Mouse (Mus musculus) hematopoietic stem cell, adult 5-6 weeks (primary cell): ENCODE data around the gene Twnk. TPM values are rescaled to one million over a fixed set of nuclear protein-coding genes. Genes with fewer than 3 reads are reported as not detected.
"Not testable (repeated sequence)": the region's sequence is repeated elsewhere in the genome, so short reads cannot be mapped to it uniquely, and the experiment has no call there.

Experiments used
- ATAC-seq, 2 experiments: fragments of 125-278 bp in 1 of 2; replicated peaks in 1 of 2; 2 replicates each; pipeline ENCODE4 v1.8.0; 2016 to 2017; ENCODE audit warnings: inconsistent platforms in 2 of 2, mild to moderate bottlenecking in 2 of 2, moderate number of reproducible peaks in 2 of 2, low read depth in 1 of 2, moderate TSS enrichment in 1 of 2; ENCODE audit not compliant: low FRiP score in 2 of 2, poor library complexity in 2 of 2, severe bottlenecking in 2 of 2, insufficient read depth in 1 of 2, low TSS enrichment in 1 of 2
- total RNA-seq: library from RNA; stranded (forward); fragments of 172-1452, 232-1000 nt; gene quantifications from 2 replicates; pipeline ENCODE4 v1.2.3, GENCODE M21; 2017

Twnk gene
- total RNA-seq, 1 experiment from 2014 or later, result 31.0 TPM

- ATAC-seq, result peak; percentile 27 to 51; a peak in 2 of 4 replicates
Measured at GRCm38 (mm10) chr19:45032570-45033332, 27.3 kb downstream of the Twnk start.

DNA sequence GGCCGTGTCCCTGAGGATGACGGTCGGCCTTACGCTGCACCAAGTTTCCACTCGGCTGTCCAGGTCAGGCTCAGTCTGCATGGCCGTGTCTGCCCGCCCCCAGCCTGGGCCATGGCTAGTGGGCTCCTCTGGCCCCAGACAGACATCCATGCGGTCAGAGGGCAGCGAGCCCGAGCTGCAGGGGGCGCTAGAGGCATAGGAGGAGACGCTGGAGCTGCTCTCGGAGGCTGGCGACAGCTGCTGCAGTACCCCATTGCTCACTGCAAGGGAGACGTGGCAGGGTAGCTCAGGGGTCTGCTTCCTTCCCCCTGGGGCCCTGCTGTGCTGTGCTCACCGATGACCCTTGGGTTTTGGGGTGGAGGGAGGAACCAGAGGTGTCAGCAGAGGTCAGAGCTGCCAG, 31.4 kb downstream of the Twnk start:
- ATAC-seq, result peak; percentile 28 to 42; a peak in 3 of 4 replicates

DNA sequence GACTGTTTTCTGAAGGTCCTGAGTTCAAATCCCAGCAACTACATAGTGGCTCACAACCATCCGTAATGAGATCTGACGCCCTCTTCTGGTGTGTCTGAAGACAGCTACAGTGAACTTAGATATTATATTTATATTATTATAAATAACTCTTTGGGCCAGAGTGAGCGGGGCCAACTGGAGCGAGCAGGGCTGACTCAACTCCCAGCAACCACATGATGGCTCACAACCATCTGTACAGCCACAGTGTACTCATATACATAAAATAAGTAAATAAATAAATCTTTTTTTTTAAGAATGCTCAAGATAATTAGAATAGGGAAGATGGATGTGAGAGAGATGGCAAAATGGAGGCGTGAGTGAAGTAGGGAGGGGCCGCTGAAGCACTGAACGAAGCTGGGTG, 32.7 kb downstream of the Twnk start:
- ATAC-seq, result not testable (repeated sequence)

DNA sequence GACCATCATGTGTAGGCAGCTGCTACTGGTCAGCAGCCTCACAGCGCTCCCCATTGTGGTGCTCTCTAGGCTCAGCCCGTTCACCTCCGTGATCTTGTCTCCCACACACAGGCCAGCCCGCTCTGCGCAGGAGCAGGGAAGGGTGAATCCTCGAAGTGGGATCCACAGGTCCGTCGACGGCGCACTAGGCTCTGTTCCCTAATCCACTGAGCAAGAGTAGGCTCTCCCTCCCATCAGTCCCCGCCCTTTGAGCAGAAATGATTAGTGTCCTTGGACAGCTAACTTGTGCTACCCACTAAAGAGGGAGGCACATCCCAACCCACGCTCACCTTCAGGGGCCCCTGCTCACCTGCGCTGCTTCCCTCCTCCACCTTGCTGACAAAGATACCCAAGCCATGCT, 34.8 kb downstream of the Twnk start:
- no peak for ATAC-seq

DNA sequence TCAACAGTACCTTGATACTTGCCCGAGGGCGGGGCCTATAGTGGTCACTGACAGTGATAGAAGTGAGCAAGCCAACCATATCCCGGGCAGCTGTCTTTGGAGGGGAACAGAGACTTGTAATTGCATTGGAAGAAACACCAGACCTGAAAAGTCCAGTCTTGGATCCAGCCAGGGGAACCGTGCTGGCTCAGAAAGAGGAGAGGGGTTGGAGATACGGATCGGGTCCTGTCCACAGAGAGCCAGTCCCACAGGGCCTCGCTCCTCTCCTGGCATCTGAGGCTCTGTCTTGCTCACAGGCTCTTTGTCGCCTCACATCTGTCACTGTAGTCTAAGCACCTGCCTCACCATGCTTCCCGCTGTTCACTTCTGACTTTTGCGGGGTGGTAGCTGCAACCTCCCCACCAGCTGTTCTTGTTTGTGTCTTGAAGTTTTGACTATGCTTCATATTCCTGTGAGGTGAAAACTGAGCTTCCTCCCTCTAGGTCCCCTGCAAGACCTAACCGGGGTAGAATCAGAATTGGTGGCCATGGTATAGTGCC, 39.0 kb downstream of the Twnk start:
- no peak for ATAC-seq

GRCm38 (mm10) chr19:45045236-45045635, 39.8 kb downstream of the Twnk start:
- no peak for ATAC-seq

DNA sequence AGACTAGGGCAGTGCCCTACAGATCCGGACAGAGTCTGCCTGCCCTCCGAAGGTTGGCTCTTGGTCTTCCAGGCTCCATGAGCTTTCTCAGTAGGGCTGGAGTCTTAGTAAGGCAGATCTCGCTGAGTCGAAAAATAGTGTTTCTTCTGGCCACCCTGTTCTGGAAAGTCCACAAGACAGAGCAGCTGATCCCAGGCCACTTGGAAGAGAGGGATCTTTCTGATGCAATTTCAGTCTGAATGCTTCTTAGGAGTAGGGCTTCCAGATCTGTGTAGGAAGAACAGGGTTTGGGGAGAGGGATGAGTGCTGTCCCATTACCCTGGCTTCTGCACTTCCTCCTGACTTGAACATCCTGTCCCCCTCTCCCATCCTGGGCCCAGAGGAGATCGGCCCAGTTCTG, 40.2 kb downstream of the Twnk start, which contains the start of gene Pdzd7:
Pdzd7 (minus strand) TSS at position 67 of the 400 bp plus-strand sequence.
- no peak for ATAC-seq

GRCm38 (mm10) chr19:45046523-45047321, 41.3 kb downstream of the Twnk start:
- ATAC-seq, result 0 out of 4 replicates have a peak, but pooled peaks of 1 of the 2 experiments have one; percentile 25

- peak; percentile 91 to 93 for ATAC-seq
Measured at GRCm38 (mm10) chr19:45047417-45047934, 42.0 kb downstream of the Twnk start, which contains the start of gene Sfxn3. Sfxn3 (plus strand) TSS chr19:45047503.

GRCm38 (mm10) chr19:45047935-45048643, 42.6 kb downstream of the Twnk start:
- peak; percentile 34 to 41 for ATAC-seq

DNA sequence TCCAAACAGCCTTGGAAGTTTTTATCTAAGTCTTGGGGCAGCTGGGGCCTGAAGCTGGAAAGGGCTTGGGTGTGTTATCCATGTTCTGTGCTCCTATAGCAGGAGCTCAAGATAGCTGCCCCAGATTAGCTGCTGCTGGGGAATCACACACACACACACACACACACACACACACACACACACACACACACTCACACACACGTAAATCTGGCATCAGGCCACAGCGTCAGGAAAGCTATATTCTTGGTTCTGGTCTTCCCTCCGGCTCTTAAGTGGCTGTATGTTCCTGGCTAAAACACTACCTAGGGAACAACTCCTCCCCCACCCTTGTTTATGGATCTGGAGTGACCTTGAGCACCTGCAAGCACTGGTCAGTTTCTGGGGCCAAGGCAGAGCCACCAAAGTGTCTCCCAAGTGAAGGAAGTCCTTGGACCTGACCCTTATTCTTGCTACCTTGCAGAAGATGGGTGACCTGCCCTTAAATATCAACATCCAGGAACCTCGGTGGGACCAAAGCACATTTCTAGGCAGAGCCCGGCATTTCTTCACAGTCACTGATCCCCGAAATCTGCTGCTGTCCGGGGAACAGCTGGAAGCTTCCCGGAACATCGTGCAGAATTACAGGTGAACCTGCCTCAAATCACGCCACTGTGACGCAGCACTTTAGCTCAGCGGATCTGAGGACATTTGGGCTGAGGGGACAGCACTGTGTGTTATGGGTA, 43.3 kb downstream of the Twnk start:
- no peak for ATAC-seq

GRCm38 (mm10) chr19:45049523-45049922, 44.1 kb downstream of the Twnk start:
- ATAC-seq, result no peak

DNA sequence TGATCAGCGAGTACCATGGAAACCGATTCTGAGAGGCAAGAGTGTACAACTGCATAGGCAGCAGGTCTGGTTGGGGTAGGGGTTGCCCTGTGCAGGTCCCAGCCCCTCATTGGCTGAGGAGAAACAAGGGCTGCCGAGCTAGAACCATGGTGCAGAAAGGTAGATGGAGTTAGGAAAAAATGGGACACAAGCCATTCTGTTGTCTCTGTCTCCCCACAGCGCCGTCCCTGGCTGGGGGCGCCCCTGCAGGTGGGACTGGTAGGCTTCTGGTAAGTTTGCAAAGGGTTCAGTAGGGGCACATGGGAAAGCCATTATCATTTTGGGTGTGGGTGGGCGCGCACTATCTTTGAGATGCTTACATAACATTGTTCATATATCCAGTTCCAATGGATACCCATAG, 48.0 kb downstream of the Twnk start:
- ATAC-seq, result no peak

- no peak for ATAC-seq
Measured at GRCm38 (mm10) chr19:45054892-45055690, 49.6 kb downstream of the Twnk start.

DNA sequence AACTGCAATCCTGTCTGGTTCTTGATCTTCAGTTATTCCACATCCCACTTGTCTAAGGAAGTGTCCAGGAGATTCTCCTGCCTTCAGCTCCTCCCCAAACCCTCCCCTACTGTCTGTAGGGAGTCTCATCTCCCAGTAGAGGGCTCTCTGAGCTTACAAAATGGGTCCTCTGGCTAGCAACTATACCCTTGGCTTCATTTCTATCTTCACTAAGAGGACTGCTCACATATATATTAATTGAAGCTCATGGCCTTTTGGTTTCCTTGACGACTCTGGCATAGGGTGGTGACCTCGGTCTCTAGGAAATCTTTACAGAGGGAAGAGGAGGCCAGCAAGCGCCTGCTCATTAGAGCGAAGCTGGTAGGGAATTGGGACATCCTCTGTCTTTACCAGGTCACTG, 50.9 kb downstream of the Twnk start:
- ATAC-seq, result peak in 1 of 2 experiments; percentile 50; a peak in 1 of 4 replicates
